Mouse (Mus musculus) neural tube, embryonic 10.5 days (tissue): Measurements from ENCODE around the gene Zpbp2.
A peak's percentile ranks its signal among the peaks of the same experiment; 100 is the strongest.

ENCODE experiments used
- DNase-seq: peaks from one replicate; pipeline ENCODE4 v3.0.0-alpha.2; 2017; ENCODE audit warnings: low spot score; ENCODE audit errors: extremely low spot score

Zpbp2 gene

DNA sequence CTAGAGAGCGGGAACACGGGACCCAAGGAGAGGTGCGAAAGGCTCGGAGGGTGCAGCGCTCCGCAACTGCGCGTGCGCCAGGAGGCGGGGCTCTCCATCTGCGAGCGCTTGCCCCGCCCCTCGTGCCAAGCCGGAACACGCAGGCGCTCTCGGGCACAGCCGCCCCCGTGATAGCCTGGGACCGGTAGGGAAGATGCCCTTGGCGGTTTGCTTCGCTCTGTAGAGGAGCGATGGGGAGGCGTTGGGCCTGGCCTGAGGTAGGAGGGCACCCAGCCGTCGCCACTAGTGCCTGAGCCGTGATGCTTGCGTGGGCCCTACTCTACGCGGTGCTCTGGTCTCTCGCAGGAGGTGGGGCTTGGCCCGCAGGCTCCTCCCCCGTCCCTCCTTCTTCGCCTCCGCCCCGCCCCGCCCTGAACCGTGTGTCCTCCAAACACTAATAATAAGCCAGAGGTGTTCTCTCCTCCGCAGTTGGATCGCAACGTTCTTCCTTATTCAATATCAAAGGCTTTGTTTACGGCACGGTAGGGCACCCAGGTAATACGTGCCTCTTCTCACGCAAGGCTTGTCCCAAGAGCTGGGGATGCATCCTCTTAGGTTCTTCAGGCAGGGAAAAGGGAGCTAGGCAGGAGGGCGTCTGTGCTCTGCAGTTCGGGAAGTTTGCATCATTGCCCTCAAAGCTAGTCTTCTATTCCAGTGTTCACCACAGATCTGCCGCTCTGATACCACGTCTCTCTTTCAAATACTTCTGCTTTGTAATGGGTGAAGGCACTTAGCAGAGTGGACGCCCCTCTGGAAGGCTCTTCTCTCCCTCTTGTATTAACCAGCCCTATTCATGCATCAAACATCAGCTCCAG lies at the start of gene Zpbp2:
Zpbp2 (plus strand) TSS at position 123 of the 854 bp plus-strand sequence.
- peak; percentile 94 for DNase-seq

GRCm38 (mm10) chr11:98504926-98505325 lies 46.0 kb upstream of the Zpbp2 start:
- DNase-seq, result no peak

DNA sequence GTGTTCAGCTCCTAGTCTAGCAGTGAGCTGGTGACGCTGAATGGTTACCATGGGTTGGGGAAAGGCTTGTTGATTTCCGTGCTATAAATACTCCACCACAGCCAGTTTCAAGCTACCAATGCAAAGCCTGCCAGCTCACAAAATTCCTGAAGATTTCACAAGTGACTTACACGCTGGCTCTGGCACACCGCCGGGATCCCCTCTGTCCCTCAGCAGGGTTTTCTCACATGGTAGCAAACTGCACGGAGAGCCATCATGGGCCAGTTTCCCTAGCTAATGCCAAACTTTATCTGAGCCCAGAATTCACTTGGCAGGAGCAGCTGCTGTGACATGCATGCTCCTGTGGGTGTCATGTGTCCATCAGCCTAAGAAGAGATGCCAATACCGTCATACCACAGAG lies 41.5 kb upstream of the Zpbp2 start:
- no peak for DNase-seq

DNA sequence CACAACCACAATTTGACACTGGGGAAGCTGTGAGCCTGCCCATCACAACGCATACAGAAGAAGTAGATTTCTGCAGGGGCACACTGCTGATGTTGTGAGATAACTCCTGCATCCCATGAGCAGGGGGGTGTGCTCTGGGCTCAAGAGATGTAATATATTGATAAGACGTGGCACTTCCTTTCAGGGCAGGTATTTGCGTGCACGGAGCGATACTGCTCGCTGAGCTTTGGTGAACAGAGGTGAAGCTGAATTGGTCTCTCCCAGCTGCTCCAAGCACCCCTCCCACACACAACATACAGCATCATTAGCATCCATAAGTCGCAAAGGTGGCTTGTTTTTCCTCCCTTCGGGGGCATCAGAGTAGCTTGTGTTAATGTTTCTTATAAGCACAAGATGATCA lies 40.8 kb upstream of the Zpbp2 start:
- no peak for DNase-seq

DNA sequence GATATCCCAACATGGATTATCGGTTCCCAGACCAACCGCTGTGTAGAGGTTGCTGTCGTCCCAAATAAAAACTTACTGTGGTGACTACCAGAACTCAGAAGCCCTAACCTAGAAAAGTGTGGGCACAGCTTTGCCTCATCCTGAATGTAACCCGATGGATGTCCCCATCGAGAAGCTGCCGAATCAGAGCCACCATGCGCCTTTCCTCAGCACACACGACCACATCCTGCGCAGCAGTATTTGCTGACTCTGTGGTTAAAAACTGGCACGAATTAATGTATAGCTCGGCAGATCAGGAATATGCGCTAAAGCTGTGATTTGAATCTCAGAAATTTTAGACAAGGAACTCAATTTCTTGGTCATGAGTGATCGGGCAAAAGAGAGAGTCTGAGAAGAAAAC lies 38.0 kb upstream of the Zpbp2 start:
- DNase-seq, result no peak

GRCm38 (mm10) chr11:98513356-98513936 lies 37.5 kb upstream of the Zpbp2 start:
- DNase-seq, result no peak

DNA sequence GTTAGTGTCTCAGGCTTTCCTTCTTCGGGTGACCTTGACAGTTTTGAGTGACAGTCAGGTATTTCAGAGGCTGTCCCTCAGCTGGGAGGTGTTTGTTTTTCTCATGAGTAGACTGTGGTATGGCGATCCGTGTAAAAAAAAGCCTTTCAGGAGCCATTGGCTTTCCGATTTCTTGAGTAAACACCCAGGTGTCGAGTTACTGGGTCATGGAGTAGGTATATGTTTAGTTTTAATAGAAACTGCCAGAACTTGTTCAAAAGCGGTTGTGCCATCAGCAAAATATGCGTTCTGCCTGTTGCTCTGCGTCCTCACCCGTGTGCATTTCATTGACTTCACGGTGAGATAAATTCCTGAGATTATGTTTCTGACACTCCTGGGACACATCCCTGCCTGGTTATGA lies 30.4 kb upstream of the Zpbp2 start:
- DNase-seq, result no peak

DNA sequence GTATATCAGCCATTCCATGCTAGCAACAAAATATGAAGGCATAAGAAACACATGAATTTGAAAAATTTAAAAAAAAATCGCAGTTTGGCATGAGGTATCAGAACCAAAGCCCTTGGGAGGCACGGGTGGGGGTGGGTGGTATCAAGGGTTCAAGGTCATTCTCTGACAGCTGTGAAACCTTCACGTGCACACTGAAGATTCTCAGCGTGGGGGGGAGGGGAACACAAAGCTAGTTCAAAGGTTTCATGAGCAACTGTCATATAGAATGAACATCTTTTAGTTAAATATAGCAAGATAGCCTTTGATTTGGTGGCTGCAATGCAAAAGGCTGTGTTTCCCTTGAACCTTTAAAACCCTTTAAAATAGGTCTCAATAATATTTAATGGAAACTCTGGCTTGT lies 25.8 kb upstream of the Zpbp2 start:
- no peak for DNase-seq

GRCm38 (mm10) chr11:98526824-98527461 lies 24.0 kb upstream of the Zpbp2 start:
- no peak for DNase-seq

DNA sequence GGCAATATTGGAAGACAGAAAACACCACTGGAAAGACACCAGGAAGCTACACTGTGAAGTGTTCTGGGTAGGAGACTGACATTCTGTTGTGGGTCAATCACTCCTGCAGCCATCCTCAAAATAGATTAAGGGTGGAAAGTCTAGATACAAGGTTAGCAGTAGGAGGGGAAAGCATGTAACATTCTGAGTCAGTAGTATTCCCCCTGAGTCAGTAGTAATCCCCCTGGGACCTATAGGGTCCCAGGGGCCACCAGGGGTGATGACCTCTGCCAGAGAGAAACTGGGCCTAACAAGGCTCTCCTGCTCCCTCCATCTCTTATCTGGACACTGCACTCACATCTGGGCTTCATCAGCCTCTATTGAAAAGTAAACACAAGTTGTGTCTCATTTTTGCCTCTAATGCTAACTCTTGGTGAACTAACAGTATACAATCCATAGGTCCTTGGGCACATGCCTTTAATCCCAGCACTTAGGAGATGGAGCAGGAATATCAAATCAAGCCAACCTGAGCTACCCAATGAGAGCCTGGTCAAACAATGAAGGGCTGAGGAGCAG lies 13.3 kb upstream of the Zpbp2 start:
- DNase-seq, result no peak

DNA sequence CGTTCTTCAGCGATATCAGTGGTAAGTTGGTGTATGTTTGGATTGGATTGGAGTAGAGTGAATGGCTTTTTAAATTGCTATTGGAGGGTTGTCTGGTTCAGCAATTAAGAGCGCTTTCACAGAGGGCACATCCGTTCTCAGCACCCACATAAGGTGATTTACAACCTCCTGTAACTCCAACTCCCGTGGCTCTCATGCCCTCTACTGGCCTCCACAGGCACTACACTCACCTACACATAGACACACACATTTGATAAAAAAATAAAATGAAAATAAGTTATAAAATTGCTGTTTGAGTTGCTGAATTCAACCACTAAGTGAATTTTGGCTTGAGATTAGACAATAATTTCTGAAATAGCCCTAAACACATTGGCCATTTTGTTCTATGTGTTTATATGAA lies 10.6 kb upstream of the Zpbp2 start:
- no peak for DNase-seq

- DNase-seq, result no peak
These were observed 8.3 kb upstream of the Zpbp2 start for GRCm38 (mm10) chr11:98542553-98542952.

DNA sequence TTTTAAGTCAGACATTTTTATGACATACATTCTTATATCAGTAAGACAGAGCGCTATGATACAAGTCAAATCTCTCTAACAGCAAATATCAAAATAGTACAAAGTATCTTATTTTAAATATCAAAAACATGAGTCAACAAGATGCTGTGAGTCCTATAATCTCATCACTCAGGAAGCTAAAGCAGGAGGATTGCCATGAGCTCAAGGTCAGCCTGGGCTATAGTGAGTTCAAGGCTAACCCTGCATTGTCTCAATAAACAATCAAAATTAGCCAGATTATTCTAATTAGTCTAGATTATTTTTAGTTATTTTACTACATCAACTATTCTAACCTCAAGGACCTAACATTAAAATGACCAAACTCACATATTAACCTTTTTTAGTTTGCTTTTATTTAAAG lies 7.5 kb upstream of the Zpbp2 start:
- DNase-seq, result no peak

GRCm38 (mm10) chr11:98544890-98545677 lies 5.8 kb upstream of the Zpbp2 start:
- DNase-seq, result no peak

DNA sequence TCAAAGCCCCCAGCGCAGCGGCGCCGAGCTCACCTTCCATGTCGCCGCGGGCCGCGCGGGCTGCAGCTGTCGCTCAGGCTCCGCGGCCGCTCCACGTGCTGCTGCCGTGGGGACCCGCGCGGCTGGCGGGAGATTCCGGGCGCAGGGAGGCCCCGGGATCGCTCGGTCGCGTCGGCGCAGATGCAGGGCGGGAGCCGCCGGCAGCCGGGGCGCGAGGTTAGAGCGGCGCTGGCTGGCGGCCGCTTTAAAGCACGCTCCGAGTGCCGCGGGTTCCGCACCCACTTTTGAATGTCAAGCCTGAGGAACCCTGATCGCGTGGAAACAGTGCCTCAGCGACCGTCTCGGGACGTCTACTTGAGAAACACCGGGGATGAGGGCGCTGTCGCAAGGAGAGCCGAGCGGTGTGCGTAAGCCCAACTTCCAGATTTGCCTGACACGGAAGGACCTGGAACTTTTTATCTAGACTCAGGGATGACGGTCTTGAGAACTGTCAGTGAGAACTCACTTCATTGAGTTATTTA lies 5.1 kb upstream of the Zpbp2 start, which contains the start of gene Ikzf3:
Ikzf3 (minus strand) TSS at position 321 of the 521 bp plus-strand sequence.
- DNase-seq, result peak; percentile 72

GRCm38 (mm10) chr11:98546529-98547307 lies 4.2 kb upstream of the Zpbp2 start:
- peak; percentile 22 for DNase-seq

- DNase-seq, result no peak
These were observed 3.6 kb upstream of the Zpbp2 start for GRCm38 (mm10) chr11:98547308-98547693.

GRCm38 (mm10) chr11:98549363-98549762 lies 1.5 kb upstream of the Zpbp2 start:
- no peak for DNase-seq

DNA sequence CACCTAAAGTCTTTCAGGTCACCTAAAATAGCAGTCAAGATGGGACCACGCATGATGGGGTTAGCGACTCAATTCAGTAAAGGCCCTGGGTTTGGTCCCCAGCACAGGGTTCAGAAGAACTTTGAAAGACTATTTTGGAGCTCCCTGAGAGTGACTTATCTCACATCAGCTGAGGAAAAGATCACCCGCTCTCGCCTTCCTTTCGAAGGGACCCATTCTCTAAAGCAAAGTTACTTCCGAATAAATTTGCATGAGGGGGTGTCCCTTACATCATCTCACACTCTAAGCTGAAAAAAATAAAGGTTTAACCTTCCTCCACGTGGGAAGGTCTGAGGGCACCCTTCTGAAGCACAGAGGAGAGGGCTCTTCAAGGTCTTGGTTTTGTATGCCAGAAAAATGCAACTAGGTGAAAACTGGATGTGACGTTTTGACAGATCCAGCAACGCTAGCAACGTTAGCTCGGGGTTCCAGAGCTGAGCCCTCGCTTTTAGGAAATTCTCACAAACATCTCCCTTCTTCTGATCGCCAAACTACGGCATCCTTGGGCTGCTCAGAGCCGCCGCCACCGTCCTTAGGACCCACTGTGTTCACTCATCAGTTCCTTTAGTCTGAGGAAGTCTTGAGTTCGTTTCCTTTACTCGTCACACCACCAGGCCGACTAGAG lies 454 bp upstream of the Zpbp2 start:
- DNase-seq, result peak; percentile 18

DNA sequence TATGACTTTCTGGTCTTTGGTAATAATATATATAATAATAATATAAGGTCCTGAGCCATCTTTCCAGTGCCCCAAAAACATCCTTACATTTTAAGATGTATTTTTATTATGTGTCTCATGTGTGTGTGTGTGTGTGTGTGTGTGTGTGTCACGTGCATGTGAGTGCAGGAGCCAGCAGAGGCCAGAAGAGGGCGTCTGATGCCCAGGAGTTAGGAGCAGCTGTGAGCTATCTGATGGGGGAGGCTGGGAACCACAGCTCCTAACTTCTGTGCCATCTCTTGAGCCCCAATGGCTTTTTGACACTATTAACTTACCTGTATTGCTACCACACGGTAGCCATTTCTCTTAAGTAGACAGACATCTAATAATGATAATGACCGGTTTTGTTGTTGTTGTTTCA lies 3.1 kb downstream of the Zpbp2 start:
- no peak for DNase-seq
